In the genomic region with DNA sequence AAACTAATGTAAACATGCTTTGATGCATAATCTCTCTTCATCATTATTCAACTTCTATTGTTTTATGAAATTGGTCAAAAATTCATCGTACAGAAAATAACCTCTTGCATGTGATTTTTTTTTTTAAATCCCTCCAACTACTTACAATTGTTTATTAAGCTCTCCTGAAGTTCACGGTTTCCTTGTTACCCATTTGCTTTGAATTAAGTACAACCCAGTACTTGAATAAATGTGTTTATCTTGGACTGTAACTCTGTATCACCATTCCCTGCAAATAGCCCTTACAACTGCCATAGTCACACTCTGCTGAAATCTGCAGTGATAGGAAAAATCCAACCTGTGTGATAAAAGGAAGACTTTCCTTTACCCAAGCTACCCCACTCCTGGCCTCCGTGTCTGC, we compare ENCODE assay signal across 19 mouse cellular contexts. TPM values are rescaled to one million over a fixed set of nuclear protein-coding genes. Genes with fewer than 3 reads are reported as not detected.
A peak's percentile ranks its signal among the peaks of the same experiment; 100 is the strongest.
DNase-seq lines count a peak whose midpoint lies in the region; ATAC-seq and TF ChIP-seq lines count a peak whose summit lies in the region.
"Had no signal": no experiment of that assay in that cellular context is flagged by ENCODE, and none has a peak within 500 bp of the region (broad histone marks: within the 10 kb centered on the region; RNA-seq: fewer than 3 reads in every experiment).

No protein-coding gene starts in this region.

- no peak overlapping the region for H3K4me3 ChIP-seq in forebrain, embryonic 11.5 days (ENCODE audit: low read depth, low read length)
- H3K4me3 ChIP-seq in forebrain, postnatal 0 days (ENCODE audit: low read depth, low read length): no peak overlapping the region
- no peak overlapping the region for H3K4me3 ChIP-seq in heart, embryonic 16.5 days (ENCODE audit: low read length)
- H3K4me3 ChIP-seq in liver, adult 2 months (ENCODE audit: insufficient read depth, low read depth, low read length): no peak overlapping the region
- H3K4me3 ChIP-seq in liver, embryonic 11.5 days (ENCODE audit: low read depth, low read length): no peak overlapping the region
- H3K4me3 ChIP-seq in midbrain, embryonic 13.5 days (replicated peaks): no peak overlapping the region
- no peak overlapping the region for H3K4me3 ChIP-seq in midbrain, postnatal 0 days (ENCODE audit: low read depth, low read length)
- H3K4me3 ChIP-seq: embryonic facial prominence, embryonic 10.5 days had no signal

- H3K27me3 ChIP-seq in forebrain, embryonic 11.5 days (ENCODE audit: control insufficient read depth, insufficient read depth, low read length): no peaks in the 10 kb centered on the region
- H3K27me3 ChIP-seq in forebrain, postnatal 0 days (ENCODE audit: insufficient read depth, low read length): no peaks in the 10 kb centered on the region; the same call in 1 of the 2 replicates
- no peaks in the 10 kb centered on the region for H3K27me3 ChIP-seq in heart, embryonic 16.5 days (ENCODE audit: control insufficient read depth, insufficient read depth, low read length)
- H3K27me3 ChIP-seq in liver, adult 2 months (ENCODE audit: control insufficient read depth, insufficient read depth, low read length): no peaks in the 10 kb centered on the region
- H3K27me3 ChIP-seq in liver, embryonic 11.5 days (replicated peaks; ENCODE audit: control insufficient read depth, insufficient read depth, low read length): no peaks in the 10 kb centered on the region
- no peaks in the 10 kb centered on the region for H3K27me3 ChIP-seq in midbrain, embryonic 13.5 days
- H3K27me3 ChIP-seq in midbrain, postnatal 0 days (ENCODE audit: insufficient read depth, low read length): no peaks in the 10 kb centered on the region

- H3K36me3 ChIP-seq in forebrain, embryonic 11.5 days (ENCODE audit: control insufficient read depth, insufficient read depth, low read length): no peaks in the 10 kb centered on the region
- H3K36me3 ChIP-seq in forebrain, postnatal 0 days (ENCODE audit: insufficient read depth): no peaks in the 10 kb centered on the region
- H3K36me3 ChIP-seq in heart, embryonic 16.5 days (ENCODE audit: control insufficient read depth, insufficient read depth): no peaks in the 10 kb centered on the region
- no peaks in the 10 kb centered on the region for H3K36me3 ChIP-seq in liver, adult 2 months (ENCODE audit: control insufficient read depth, insufficient read depth, low read length)
- H3K36me3 ChIP-seq in liver, embryonic 11.5 days (ENCODE audit: control insufficient read depth, insufficient read depth, low read length): no peaks in the 10 kb centered on the region
- H3K36me3 ChIP-seq in midbrain, embryonic 13.5 days: no peaks in the 10 kb centered on the region
- H3K36me3 ChIP-seq in midbrain, postnatal 0 days (ENCODE audit: insufficient read depth, low read length): no peaks in the 10 kb centered on the region
- H3K36me3 ChIP-seq: embryonic facial prominence, embryonic 10.5 days; G1E had no signal

- no peak overlapping the region for H3K9ac ChIP-seq in forebrain, embryonic 11.5 days (ENCODE audit: low read length)
- H3K9ac ChIP-seq in forebrain, postnatal 0 days: no peak overlapping the region
- no peak overlapping the region for H3K9ac ChIP-seq in heart, embryonic 16.5 days (ENCODE audit: low read length)
- H3K9ac ChIP-seq in liver, adult 2 months (ENCODE audit: low read depth, low read length): no peak overlapping the region
- H3K9ac ChIP-seq in liver, embryonic 11.5 days (ENCODE audit: low read depth, low read length): no peak overlapping the region
- H3K9ac ChIP-seq in midbrain, embryonic 13.5 days (replicated peaks): no peak overlapping the region
- no peak overlapping the region for H3K9ac ChIP-seq in midbrain, postnatal 0 days (replicated peaks; ENCODE audit: low read length, poor library complexity, severe bottlenecking)

- 78% methylated on average over 3 of the region's 3 CpGs for WGBS in forebrain, embryonic 11.5 days
- WGBS in forebrain, postnatal 0 days: 65% methylated on average over 3 of the region's 3 CpGs
- 50% methylated on average over 3 of the region's 3 CpGs for WGBS in heart, embryonic 16.5 days
- WGBS in liver, adult 2 months: 51% methylated on average over 3 of the region's 3 CpGs
- WGBS in liver, embryonic 11.5 days: 78% methylated on average over 3 of the region's 3 CpGs
- 62% methylated on average over 3 of the region's 3 CpGs for WGBS in midbrain, embryonic 13.5 days
- 65% methylated on average over 3 of the region's 3 CpGs for WGBS in midbrain, postnatal 0 days

- H3K27ac ChIP-seq in forebrain, embryonic 11.5 days (ENCODE audit: low read depth, low read length): 0 out of 2 replicates have a peak overlapping the region, but pooled peaks have one; percentile 12
- no peak overlapping the region for H3K27ac ChIP-seq in forebrain, postnatal 0 days (ENCODE audit: low read depth, low read length)
- peak overlapping the region; percentile 35; the same call in 1 of the 2 replicates for H3K27ac ChIP-seq in heart, embryonic 16.5 days (ENCODE audit: low read length)
- peak overlapping the region; percentile 44; the same call in 1 of the 2 replicates for H3K27ac ChIP-seq in liver, adult 2 months (replicated peaks; ENCODE audit: insufficient read depth, low read depth, low read length)
- H3K27ac ChIP-seq in liver, embryonic 11.5 days (ENCODE audit: low read depth, low read length): no peak overlapping the region
- H3K27ac ChIP-seq in midbrain, embryonic 13.5 days: peak overlapping the region; percentile 61; the same call in 1 of the 2 replicates
- no peak overlapping the region for H3K27ac ChIP-seq in midbrain, postnatal 0 days (ENCODE audit: low read depth, low read length)
- H3K27ac ChIP-seq: embryonic facial prominence, embryonic 10.5 days had no signal

- no peak for TF ChIP-seq POLR2A in liver, adult 2 months (IDR thresholded peaks at IDR 0.05; ENCODE audit: extremely low read depth, insufficient read depth, low read length)

- no peaks in the 10 kb centered on the region for H3K9me3 ChIP-seq in forebrain, embryonic 11.5 days (ENCODE audit: control insufficient read depth, low read length)
- H3K9me3 ChIP-seq in forebrain, postnatal 0 days (ENCODE audit: low read length): no peaks in the 10 kb centered on the region
- H3K9me3 ChIP-seq in heart, embryonic 16.5 days (replicated peaks; ENCODE audit: control insufficient read depth, low read length): no peaks in the 10 kb centered on the region
- no peaks in the 10 kb centered on the region for H3K9me3 ChIP-seq in liver, embryonic 11.5 days (ENCODE audit: control insufficient read depth, low read length)
- H3K9me3 ChIP-seq in midbrain, embryonic 13.5 days: no peaks in the 10 kb centered on the region
- no peaks in the 10 kb centered on the region for H3K9me3 ChIP-seq in midbrain, postnatal 0 days (ENCODE audit: low read length)
- H3K9me3 ChIP-seq: embryonic facial prominence, embryonic 10.5 days had no signal

- H3K4me1 ChIP-seq in forebrain, embryonic 11.5 days (replicated peaks; ENCODE audit: control insufficient read depth, insufficient read depth, low read length): peaks cover 23% of the 10 kb centered on the region
- no peaks in the 10 kb centered on the region for H3K4me1 ChIP-seq in forebrain, postnatal 0 days (ENCODE audit: insufficient read depth)
- peaks cover 40% of the 10 kb centered on the region for H3K4me1 ChIP-seq in heart, embryonic 16.5 days (ENCODE audit: control insufficient read depth, insufficient read depth, low read length)
- peaks cover 11% of the 10 kb centered on the region for H3K4me1 ChIP-seq in liver, adult 2 months (ENCODE audit: control insufficient read depth, insufficient read depth, low read length)
- H3K4me1 ChIP-seq in liver, embryonic 11.5 days (replicated peaks; ENCODE audit: control insufficient read depth, insufficient read depth, low read length): no peaks in the 10 kb centered on the region
- H3K4me1 ChIP-seq in midbrain, embryonic 13.5 days (replicated peaks): peaks cover 78% of the 10 kb centered on the region
- H3K4me1 ChIP-seq in midbrain, postnatal 0 days (ENCODE audit: insufficient read depth, low read length): no peaks in the 10 kb centered on the region

- H3K79me2 ChIP-seq in liver, adult 2 months (ENCODE audit: control insufficient read depth, insufficient read depth, low read length): peaks cover 5% of the 10 kb centered on the region; the same call in 1 of the 2 replicates

- no peak for ATAC-seq in forebrain, embryonic 11.5 days (replicated peaks; ENCODE audit: low FRiP score)
- no peak for ATAC-seq in forebrain, postnatal 0 days
- no peak for ATAC-seq in heart, embryonic 16.5 days (replicated peaks; ENCODE audit: extremely low read depth, insufficient read depth, low FRiP score)
- no peak for ATAC-seq in liver, embryonic 11.5 days (replicated peaks; ENCODE audit: low FRiP score)
- ATAC-seq in midbrain, embryonic 13.5 days: no peak
- ATAC-seq in midbrain, postnatal 0 days (ENCODE audit: low FRiP score): no peak
- ATAC-seq: CD4-positive, CD25-positive, alpha-beta regulatory T cell, adult 4 months; hindbrain, embryonic 16.5 days had no signal

- TF ChIP-seq CTCF in forebrain, postnatal 0 days (IDR thresholded peaks at IDR 0.05; ENCODE audit: low read depth): no peak
- no peak for TF ChIP-seq CTCF in liver, adult 2 months (IDR thresholded peaks at IDR 0.05; ENCODE audit: low read depth, low read length)
- TF ChIP-seq CTCF in midbrain, postnatal 0 days (IDR thresholded peaks at IDR 0.05): no peak

- no peak for DNase-seq in forebrain, embryonic 11.5 days (ENCODE audit: low spot score)
- DNase-seq in forebrain, postnatal 0 days: no peak
- DNase-seq in heart, adult 18-20 months: no peak
- DNase-seq in liver, adult 2 months (ENCODE audit: extremely low read depth, low read depth, low spot score): peak; percentile 69
- DNase-seq in liver, embryonic 11.5 days (ENCODE audit: low spot score): no peak
- no peak for DNase-seq in midbrain, postnatal 0 days (ENCODE audit: low spot score)
- DNase-seq: adrenal gland, adult 8-10 months; adrenal gland, postnatal 36 days; B cell, adult 2 months; cerebellum, adult 2 months; cerebellum, postnatal 10 days; gastrocnemius, postnatal 14 days; heart, postnatal 36 days had no signal

- H3K4me2 ChIP-seq in forebrain, embryonic 11.5 days (ENCODE audit: low read depth, low read length, severe bottlenecking): no peak overlapping the region
- H3K4me2 ChIP-seq in forebrain, postnatal 0 days (ENCODE audit: low read depth): no peak overlapping the region
- no peak overlapping the region for H3K4me2 ChIP-seq in heart, embryonic 16.5 days (ENCODE audit: low read depth, low read length)
- no peak overlapping the region for H3K4me2 ChIP-seq in liver, embryonic 11.5 days
- no peak overlapping the region for H3K4me2 ChIP-seq in midbrain, embryonic 13.5 days (replicated peaks)
- no peak overlapping the region for H3K4me2 ChIP-seq in midbrain, postnatal 0 days (ENCODE audit: low read depth, low read length, poor library complexity, severe bottlenecking)

RNA-seq across cellular contexts. Expression of a gene that starts 19.3 kb away (rescaled TPM):
- polyA plus RNA-seq in forebrain, embryonic 11.5 days (2014; fragmentation: Nextera tagmentation; extraction: Ambion mirVana): 14.4 and 16.2 TPM in 2 replicates
- 4.1 and 10.7 TPM in 2 replicates for total RNA-seq in forebrain, postnatal 0 days (2014; rRNA removed)
- polyA plus RNA-seq in forebrain, postnatal 0 days (2015; fragmentation: Nextera tagmentation; extraction: Ambion mirVana): 3.5 and 11.6 TPM in 2 replicates
- 6.0 and 6.8 TPM in 2 replicates for polyA plus RNA-seq in heart, embryonic 16.5 days (2015; fragmentation: Nextera tagmentation; extraction: Ambion mirVana)
- 1 to 10 TPM; 6.3 to 9.1 TPM for total RNA-seq in heart, adult 18-20 months (2021)
- total RNA-seq in liver, adult 2 months (2014; rRNA removed): 2.1 and 3.5 TPM in 2 replicates
- 1.9 and 3.0 TPM in 2 replicates for polyA plus RNA-seq in liver, adult 2 months (2012; rRNA removed)
- polyA plus RNA-seq in liver, embryonic 11.5 days (2014; fragmentation: Nextera tagmentation; extraction: Ambion mirVana): 4.8 and 7.2 TPM in 2 replicates
- 22.0 and 25.2 TPM in 2 replicates for polyA plus RNA-seq in midbrain, embryonic 13.5 days (2015; fragmentation: Nextera tagmentation; extraction: Ambion mirVana)
- total RNA-seq in midbrain, postnatal 0 days (2014; rRNA removed): 7.9 and 12.2 TPM in 2 replicates
- polyA plus RNA-seq in midbrain, postnatal 0 days (2015; fragmentation: Nextera tagmentation; extraction: Ambion mirVana): 14.9 and 16.7 TPM in 2 replicates
- polyA plus RNA-seq: G1E had no signal

Comparison
In these comparisons a context has a peak if more than half of its experiments do, and no peak if none do; other contexts are left out.
1. H3K27ac ChIP-seq: peak in forebrain, embryonic 11.5 days (single experiment), heart, embryonic 16.5 days (single experiment), liver, adult 2 months (single experiment) and midbrain, embryonic 13.5 days (single experiment); none in forebrain, postnatal 0 days (single experiment), liver, embryonic 11.5 days (single experiment) and midbrain, postnatal 0 days (single experiment).